ENCODE assay signal across 8 mouse cellular contexts in the genomic region with DNA sequence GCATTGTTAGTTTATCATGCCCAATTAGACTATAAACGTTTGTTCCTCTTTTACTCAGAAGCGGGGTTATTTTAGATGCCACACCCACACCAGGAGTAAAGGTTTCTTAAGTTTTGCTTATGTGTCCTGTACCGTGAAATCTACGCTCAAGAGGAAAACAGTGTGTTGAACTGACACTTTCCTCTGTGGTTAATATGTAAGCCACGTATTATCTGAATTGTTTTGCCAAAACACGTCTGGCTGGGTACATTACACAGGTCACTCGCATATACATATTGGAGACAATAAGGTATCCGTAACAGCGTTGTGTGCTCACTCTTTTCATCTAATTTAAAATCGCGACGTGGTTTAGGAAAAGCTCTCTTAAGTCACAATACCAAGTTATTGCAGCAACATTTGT.
DNase-seq lines count a peak whose midpoint lies in the region; ATAC-seq and TF ChIP-seq lines count a peak whose summit lies in the region.

No protein-coding gene starts in this region.

- peak overlapping the region; percentile 60; the same call in 1 of the 2 replicates for H3K9ac ChIP-seq in heart, postnatal 0 days (replicated peaks; ENCODE audit: low read depth, low read length)
- H3K9ac ChIP-seq in liver, postnatal 0 days (replicated peaks) = peak overlapping the region; percentile 23; the same call in 1 of the 2 replicates

- H3K27ac ChIP-seq in heart, postnatal 0 days (ENCODE audit: low read depth) = 0 out of 2 replicates have a peak overlapping the region, but pooled peaks have one; percentile 94
- peak overlapping the region; percentile 76 for H3K27ac ChIP-seq in liver, postnatal 0 days (ENCODE audit: low read depth)

- no peaks in the 10 kb centered on the region for H3K9me3 ChIP-seq in heart, postnatal 0 days (replicated peaks; ENCODE audit: control insufficient read depth, low read length)
- H3K9me3 ChIP-seq in liver, postnatal 0 days (ENCODE audit: low read length) = no peaks in the 10 kb centered on the region

- no peaks in the 10 kb centered on the region for H3K27me3 ChIP-seq in heart, postnatal 0 days (ENCODE audit: control insufficient read depth, insufficient read depth, low read length)
- no peaks in the 10 kb centered on the region for H3K27me3 ChIP-seq in liver, postnatal 0 days (ENCODE audit: insufficient read depth, low read length)
- no peaks in the 10 kb centered on the region for H3K27me3 ChIP-seq in splenic B cell, adult 2 months (ENCODE audit: control insufficient read depth, insufficient read depth, low read length, poor library complexity, severe bottlenecking)

- no peak for ATAC-seq in heart, postnatal 0 days (ENCODE audit: insufficient read depth, low read depth)
- ATAC-seq in liver, postnatal 0 days = peak; percentile 68

- no peaks in the 10 kb centered on the region for H3K36me3 ChIP-seq in heart, postnatal 0 days (replicated peaks; ENCODE audit: control insufficient read depth, insufficient read depth, low read length)
- H3K36me3 ChIP-seq in liver, postnatal 0 days (replicated peaks; ENCODE audit: insufficient read depth, low read length) = no peaks in the 10 kb centered on the region
- no peaks in the 10 kb centered on the region for H3K36me3 ChIP-seq in splenic B cell, adult 2 months (ENCODE audit: control insufficient read depth, insufficient read depth, low read length, poor library complexity, severe bottlenecking)

- H3K4me1 ChIP-seq in heart, postnatal 0 days (ENCODE audit: control insufficient read depth, insufficient read depth) = no peaks in the 10 kb centered on the region
- H3K4me1 ChIP-seq in liver, postnatal 0 days (ENCODE audit: insufficient read depth) = peaks cover 3% of the 10 kb centered on the region; the same call in 1 of the 2 replicates

- 36% methylated on average over 12 of the region's 12 CpGs for WGBS in heart, postnatal 0 days
- WGBS in liver, postnatal 0 days (ENCODE audit: insufficient replicate concordance) = 15% methylated on average over 12 of the region's 12 CpGs

- no peak for TF ChIP-seq CTCF in heart, postnatal 0 days (IDR thresholded peaks at IDR 0.05; ENCODE audit: low read depth)
- no peak for TF ChIP-seq CTCF in liver, postnatal 0 days (IDR thresholded peaks at IDR 0.05; ENCODE audit: low read depth)

- peak overlapping the region; percentile 71 for H3K4me2 ChIP-seq in heart, postnatal 0 days (ENCODE audit: low read depth, low read length)
- H3K4me2 ChIP-seq in liver, postnatal 0 days (ENCODE audit: low read depth, low read length) = peak overlapping the region; percentile 81

- H3K4me3 ChIP-seq in heart, postnatal 0 days (ENCODE audit: low read depth, low read length) = peak overlapping the region; percentile 57
- H3K4me3 ChIP-seq in liver, postnatal 0 days (ENCODE audit: low read depth, low read length) = peak overlapping the region; percentile 53

- TF ChIP-seq EP300 in heart, postnatal 0 days (IDR thresholded peaks at IDR 0.05; ENCODE audit: low read depth) = no peak
- no peak for TF ChIP-seq EP300 in liver, postnatal 0 days (IDR thresholded peaks at IDR 0.05; ENCODE audit: low read depth)

- DNase-seq in kidney, adult 11 months = peak; percentile 9
- DNase-seq in kidney, postnatal 14 days = no peak
- DNase-seq in T-cell, adult 2 months (ENCODE audit: low spot score) = peak; percentile 2
- no peak for DNase-seq in heart, postnatal 0 days (ENCODE audit: low spot score)
- no peak for DNase-seq in liver, postnatal 0 days
- DNase-seq in splenic B cell, adult 2 months (ENCODE audit: low read depth, low spot score) = peak; percentile 88
- DNase-seq in urinary bladder, postnatal 10 days (ENCODE audit: low spot score) = no peak
- no peak for DNase-seq in right cerebral cortex, postnatal 10 days (ENCODE audit: low spot score in 2 of 2)

Comparison
In these comparisons a context has a peak if more than half of its experiments do, and no peak if none do; other contexts are left out.
1. DNase-seq: peak in kidney, adult 11 months (single experiment), T-cell, adult 2 months (single experiment) and splenic B cell, adult 2 months (single experiment); none in kidney, postnatal 14 days (single experiment), heart, postnatal 0 days (single experiment), liver, postnatal 0 days (single experiment), urinary bladder, postnatal 10 days (single experiment) and right cerebral cortex, postnatal 10 days (0 of 2).